Mouse (Mus musculus) liver, adult 2 months (tissue): ENCODE data around the gene Macrod1.

Experiments
- CTCF ChIP-seq: fragments of 200-500 bp; IDR thresholded peaks from 2 replicates; pipeline ENCODE4 v1.5.1; 2011; ENCODE audit warnings: low read depth, low read length, control low read depth
- POLR2A ChIP-seq: fragments of 200-500 bp; IDR thresholded peaks from 2 replicates; pipeline ENCODE4 v1.6.1; 2011; ENCODE audit warnings: low read length, control low read depth; ENCODE audit not compliant: insufficient read depth; ENCODE audit errors: extremely low read depth

GRCm38 (mm10) chr19:7212216-7212615, 155.6 kb downstream of the Macrod1 start:
- TF ChIP-seq CTCF (no peak), POLR2A (no peak)
